Mouse (Mus musculus) cerebral cortex, adult 2 months (tissue): ENCODE measurements around the gene Prp2.

ENCODE experiments used
- WGBS: fragments of 180-500 bp; shearing (Covaris S2); methylation state at CpG from one replicate; pipeline ENCODE4 v1.1.7; 2018; 5-methylcytosine and 5-hydroxymethylcytosine counted together

The Prp2 gene

DNA sequence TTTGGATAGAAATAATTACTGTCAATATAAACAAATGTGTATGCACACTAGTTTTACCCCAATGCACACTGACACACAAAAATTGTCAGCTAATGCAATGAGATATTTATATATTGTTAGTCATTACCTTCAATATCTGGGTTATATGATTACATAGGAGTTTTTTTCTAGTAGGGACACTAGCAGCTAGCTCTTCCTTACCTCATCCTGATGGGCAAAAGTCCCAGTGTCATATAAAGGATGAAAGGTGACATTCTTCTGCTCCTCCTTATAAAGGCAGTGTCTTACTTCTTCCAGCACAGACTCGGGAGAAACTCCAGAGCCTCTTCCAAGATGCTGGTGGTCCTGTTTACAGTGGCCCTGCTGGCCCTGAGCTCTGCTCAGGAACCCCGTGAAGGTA, at the start of gene Prp2:
Prp2 (plus strand) TSS at position 301 of the 400 bp plus-strand sequence.
- WGBS: 72% methylated on average over 2 of the region's 2 CpGs

GRCm38 (mm10) chr6:132569509-132569908, 26.2 kb upstream of the Prp2 start, which contains the start of gene Prh1:
TSS of gene Prh1 (plus strand) at chr6:132569809.
- WGBS: 79% methylated on average over 1 of the region's 1 CpGs
